Mouse (Mus musculus): ENCODE results near the gene Nrxn1.

Gene Nrxn1

DNA sequence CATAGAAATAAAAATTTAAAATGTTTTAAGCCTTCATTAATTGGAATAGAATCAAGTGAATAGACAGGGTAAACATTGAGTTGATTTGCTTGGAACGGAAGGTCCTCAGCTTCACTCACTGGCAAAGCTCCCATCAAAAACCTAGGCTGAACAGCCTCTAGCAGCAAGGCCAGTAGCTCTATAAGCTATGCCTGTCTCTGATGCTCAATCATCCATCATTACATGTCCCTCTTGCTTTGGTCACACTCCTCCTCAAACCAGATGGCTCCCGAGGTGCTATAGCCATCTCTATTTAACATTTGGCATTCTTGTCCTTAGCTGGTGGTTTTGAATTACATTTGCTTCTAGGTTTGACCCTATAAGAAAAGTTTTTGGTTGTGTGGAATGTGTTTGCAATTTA, 657.5 kb downstream of the Nrxn1 start:
- DNase-seq (ENCODE audit: low spot score): no peak

- DNase-seq (ENCODE audit: low spot score): no peak
Measured at GRCm38 (mm10) chr17:90430211-90430610, 662.7 kb downstream of the Nrxn1 start.

- DNase-seq (ENCODE audit: low spot score): no peak
Measured at GRCm38 (mm10) chr17:90425974-90426373, 666.9 kb downstream of the Nrxn1 start.

DNA sequence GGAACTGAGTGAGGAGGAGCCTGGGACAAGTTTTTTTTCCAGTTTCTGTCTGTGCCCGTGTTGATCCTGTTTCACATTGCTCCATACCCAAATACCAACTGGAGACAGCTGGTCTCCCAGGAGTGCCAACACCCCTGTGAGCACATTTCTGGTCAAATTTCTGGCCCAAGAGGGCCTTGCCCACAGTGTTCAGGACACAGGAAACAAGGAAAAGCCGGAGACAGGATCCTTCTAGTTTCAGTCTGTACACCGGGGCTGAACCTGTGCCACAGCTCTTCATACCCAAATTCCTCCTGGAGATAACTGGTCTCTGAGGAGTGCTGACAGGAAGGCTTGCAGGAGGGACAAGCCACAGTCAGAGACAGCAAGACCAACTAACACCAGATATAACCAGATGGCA, 670.3 kb downstream of the Nrxn1 start:
- DNase-seq (ENCODE audit: low spot score): no peak

GRCm38 (mm10) chr17:90420757-90421156, 672.1 kb downstream of the Nrxn1 start:
- no peak for DNase-seq (ENCODE audit: low spot score)

DNA sequence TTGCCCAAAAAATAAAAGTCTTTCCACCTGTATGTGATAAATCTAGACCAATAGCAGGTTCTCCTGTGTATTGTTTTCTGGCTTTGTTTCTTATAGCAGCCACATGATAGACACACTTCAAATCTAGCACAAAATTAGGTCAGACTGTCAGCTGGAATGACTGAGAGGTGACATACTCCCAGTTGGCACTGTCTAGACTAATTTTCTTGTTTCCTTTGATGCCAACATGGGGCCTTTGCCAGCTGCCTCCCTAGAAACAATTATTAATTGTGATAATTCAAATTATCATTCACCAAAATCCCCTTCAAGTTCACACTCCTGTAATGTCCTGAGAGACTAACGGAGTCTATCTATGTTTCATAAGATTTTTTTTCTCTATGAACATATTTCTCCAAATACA, 673.3 kb downstream of the Nrxn1 start:
- DNase-seq (ENCODE audit: low spot score): no peak

- DNase-seq (ENCODE audit: low spot score): no peak
Measured at GRCm38 (mm10) chr17:90396357-90396756, 696.5 kb downstream of the Nrxn1 start.

GRCm38 (mm10) chr17:90394606-90395005, 698.3 kb downstream of the Nrxn1 start:
- no peak for DNase-seq (ENCODE audit: low spot score)

DNA sequence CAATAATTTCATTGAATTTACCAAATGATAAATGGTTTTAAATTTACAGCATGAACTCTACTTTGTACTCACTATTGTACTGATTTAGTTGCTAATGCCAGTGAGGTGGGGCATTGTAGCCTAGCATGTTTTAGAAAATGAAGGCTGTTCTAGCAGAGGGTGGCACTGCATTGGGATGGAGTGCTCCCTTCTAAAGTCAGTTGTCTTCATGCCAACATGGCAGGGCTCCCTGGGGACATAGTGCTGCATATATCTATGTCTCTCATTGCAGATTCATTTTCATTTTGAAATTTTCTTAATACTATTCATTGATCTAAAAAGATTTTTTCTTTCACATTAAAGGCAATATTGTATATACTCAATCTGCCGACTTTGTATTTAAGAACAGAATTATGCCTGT, 700.1 kb downstream of the Nrxn1 start:
- no peak for DNase-seq (ENCODE audit: low spot score)

- DNase-seq (ENCODE audit: low spot score): no peak
Measured at GRCm38 (mm10) chr17:90390316-90391212, 702.3 kb downstream of the Nrxn1 start.

DNA sequence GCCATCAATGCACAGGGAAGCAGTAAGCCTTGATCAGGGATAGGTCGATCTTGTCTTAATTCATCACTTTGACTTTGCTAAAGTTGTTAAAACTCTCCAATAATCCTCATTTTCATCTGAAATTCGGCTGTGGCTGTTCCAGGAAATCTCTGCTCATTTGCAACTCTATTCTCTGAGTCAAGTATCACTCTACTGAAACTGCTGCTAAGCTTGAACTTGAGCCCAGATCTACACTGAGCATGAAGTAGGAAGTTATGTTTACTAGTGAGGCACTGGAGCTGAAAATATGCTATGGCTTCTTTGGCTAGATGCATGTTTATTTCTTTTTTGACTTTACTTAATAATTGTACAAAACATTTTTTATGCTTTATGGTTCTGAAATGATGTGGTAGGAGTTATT, 708.0 kb downstream of the Nrxn1 start:
- DNase-seq (ENCODE audit: low spot score): no peak

DNA sequence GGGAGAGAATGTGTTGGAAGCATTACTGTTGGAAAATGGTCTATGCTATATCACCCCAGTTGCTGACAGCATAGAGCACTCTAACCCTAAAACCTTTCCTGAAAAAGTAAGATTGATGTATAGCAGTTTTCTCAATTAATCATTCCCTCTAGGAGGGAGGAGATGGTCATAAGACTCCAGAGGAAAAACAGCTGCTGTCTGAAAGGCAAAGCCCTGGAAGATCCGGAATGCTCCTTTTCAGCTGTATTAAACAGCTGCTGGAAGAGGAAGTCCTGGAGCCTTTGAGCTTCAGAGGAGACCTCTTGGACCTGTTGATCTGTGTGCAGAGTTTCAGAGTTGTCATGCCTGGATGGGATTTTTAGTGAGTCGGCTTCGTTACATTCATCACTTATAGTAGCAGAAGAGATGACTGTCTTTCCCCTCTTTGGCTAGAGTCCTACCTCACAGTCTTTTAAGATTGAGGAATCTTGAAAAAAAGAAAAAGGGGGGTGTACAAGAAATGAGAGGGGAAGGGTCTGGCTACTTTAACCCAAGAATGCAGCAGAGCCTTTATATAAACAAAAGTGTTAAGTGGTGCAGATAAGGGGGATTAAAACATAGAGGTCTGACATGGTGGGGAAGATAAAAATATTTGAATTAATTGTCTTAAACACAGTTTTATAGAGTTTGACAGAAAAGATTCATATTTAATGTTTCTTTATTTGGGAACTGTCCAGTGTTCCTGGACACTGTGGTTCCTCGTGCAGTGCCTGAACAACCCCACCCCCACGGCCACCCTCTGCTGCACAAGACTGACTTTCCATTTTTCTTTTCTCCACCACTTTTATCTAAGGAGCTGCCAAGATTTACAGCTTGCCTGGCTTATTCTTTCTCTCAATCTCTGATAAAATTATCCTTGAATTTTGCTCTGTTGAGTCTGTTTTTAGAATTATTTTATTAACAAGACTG, 710.1 kb downstream of the Nrxn1 start:
- DNase-seq (ENCODE audit: low spot score): no peak

- DNase-seq (ENCODE audit: low spot score): no peak
Measured at GRCm38 (mm10) chr17:90376533-90376932, 716.3 kb downstream of the Nrxn1 start.

- DNase-seq (ENCODE audit: low spot score): no peak
Measured at GRCm38 (mm10) chr17:90362169-90362568, 730.7 kb downstream of the Nrxn1 start.

DNA sequence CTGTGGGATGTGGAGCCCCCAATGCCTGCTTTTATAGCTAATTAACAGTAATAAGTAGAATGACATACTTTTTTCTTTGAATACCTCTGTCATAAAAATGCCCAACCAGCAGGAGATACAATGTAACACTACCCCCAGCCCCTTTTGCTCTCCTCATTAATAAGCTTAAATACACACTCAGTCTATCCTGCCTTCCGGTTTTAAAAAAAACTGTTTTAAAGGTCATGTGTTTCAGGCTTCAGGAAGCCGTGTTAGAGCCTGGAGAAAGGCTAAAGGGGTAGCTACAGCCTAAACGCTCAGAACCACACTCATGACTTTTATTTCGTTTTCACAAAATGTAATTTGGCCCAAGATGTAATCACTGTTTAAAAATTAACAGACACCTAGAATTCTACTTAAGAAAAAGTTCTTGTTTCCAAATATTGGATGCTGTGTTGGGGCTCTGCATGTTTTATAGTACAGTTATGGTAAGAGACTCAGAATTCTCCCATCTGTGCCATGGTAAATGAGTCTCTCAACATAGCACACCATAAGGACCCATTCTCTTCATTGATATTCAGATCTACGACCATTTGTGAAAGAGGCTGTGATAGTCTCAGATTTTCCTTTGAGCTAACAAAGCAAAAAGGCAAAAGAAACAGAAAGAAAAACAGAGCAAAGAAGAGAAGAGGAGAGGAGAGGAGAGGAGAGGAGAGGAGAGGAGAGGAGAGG, 743.3 kb downstream of the Nrxn1 start:
- no peak for DNase-seq (ENCODE audit: low spot score)

GRCm38 (mm10) chr17:90346735-90347475, 746.0 kb downstream of the Nrxn1 start:
- DNase-seq (ENCODE audit: low spot score): no peak

GRCm38 (mm10) chr17:90333445-90333844, 759.4 kb downstream of the Nrxn1 start:
- DNase-seq (ENCODE audit: low spot score): peak; percentile 35

GRCm38 (mm10) chr17:90323674-90324073, 769.2 kb downstream of the Nrxn1 start:
- no peak for DNase-seq (ENCODE audit: low spot score)

DNA sequence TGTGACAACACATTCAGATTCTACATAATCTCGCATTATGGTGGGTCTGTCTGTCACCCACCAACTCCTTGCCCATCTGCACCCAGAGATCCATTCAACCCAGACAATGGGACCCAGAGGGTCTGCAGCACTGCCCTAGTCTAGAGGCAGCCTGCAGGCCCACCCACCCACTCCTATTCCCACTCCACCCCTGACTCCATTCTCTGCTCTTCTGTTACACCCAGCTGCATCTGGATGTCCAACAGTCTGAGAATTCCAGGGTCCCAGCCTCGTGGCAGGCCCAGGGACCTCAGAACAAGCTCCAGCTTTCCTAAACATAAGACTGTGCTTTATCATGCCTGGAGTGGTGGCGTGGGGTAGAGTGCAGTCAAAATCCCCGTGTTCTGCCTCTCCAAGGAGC, 820.6 kb downstream of the Nrxn1 start:
- no peak for DNase-seq (ENCODE audit: low spot score)

GRCm38 (mm10) chr17:90271165-90271564, 821.7 kb downstream of the Nrxn1 start:
- no peak for DNase-seq (ENCODE audit: low spot score)

GRCm38 (mm10) chr17:90269143-90269542, 823.7 kb downstream of the Nrxn1 start:
- DNase-seq (ENCODE audit: low spot score): no peak
